Mouse (Mus musculus) myocyte (in vitro differentiated cells): Measurements from ENCODE around the gene Fhit.

Experiments
- E2F4 ChIP-seq: IDR thresholded peaks from one replicate; pipeline ENCODE4 v1.6.1; 2011; ENCODE audit warnings: mild to moderate bottlenecking, control low read depth, moderate library complexity; ENCODE audit not compliant: insufficient read depth
- MAX ChIP-seq: IDR thresholded peaks from one replicate; pipeline ENCODE4 v1.6.1; 2011; ENCODE audit warnings: low read depth, mild to moderate bottlenecking, control low read depth
- MYOD1 ChIP-seq, 3 experiments: IDR thresholded peaks; one replicate each; pipeline ENCODE4 v1.6.1; 2011; ENCODE audit warnings: control low read depth in 2 of 3, low read depth in 2 of 3, mild to moderate bottlenecking in 2 of 3, moderate library complexity in 1 of 3; ENCODE audit not compliant: insufficient read length in 2 of 3, control insufficient read depth in 1 of 3
- MYOG ChIP-seq, 3 experiments: IDR thresholded peaks; one replicate each; pipeline ENCODE4 v1.6.1; 2011; ENCODE audit warnings: control low read depth in 2 of 3, low read depth in 2 of 3, mild to moderate bottlenecking in 2 of 3; ENCODE audit not compliant: insufficient read length in 2 of 3, control insufficient read depth in 1 of 3, insufficient read depth in 1 of 3
- POLR2A ChIP-seq: IDR thresholded peaks from one replicate; pipeline ENCODE4 v1.6.1; 2011; ENCODE audit warnings: low read depth, mild to moderate bottlenecking, control low read depth, moderate library complexity; ENCODE audit not compliant: insufficient read length
- POLR2AphosphoS2 ChIP-seq: IDR thresholded peaks from one replicate; pipeline ENCODE4 v1.6.1; 2011; ENCODE audit warnings: low read depth, control low read depth; ENCODE audit not compliant: insufficient read length
- REST ChIP-seq: IDR thresholded peaks from one replicate; pipeline ENCODE4 v1.6.1; 2011; ENCODE audit warnings: mild to moderate bottlenecking, control low read depth, moderate library complexity; ENCODE audit not compliant: insufficient read depth, insufficient read length
- TCF12 ChIP-seq: IDR thresholded peaks from one replicate; pipeline ENCODE4 v1.6.1; 2011; ENCODE audit warnings: mild to moderate bottlenecking, control low read depth; ENCODE audit not compliant: poor library complexity, insufficient read depth, severe bottlenecking
- USF1 ChIP-seq: IDR thresholded peaks from one replicate; pipeline ENCODE4 v1.6.1; 2011; ENCODE audit warnings: low read depth, mild to moderate bottlenecking, control low read depth, moderate library complexity

DNA sequence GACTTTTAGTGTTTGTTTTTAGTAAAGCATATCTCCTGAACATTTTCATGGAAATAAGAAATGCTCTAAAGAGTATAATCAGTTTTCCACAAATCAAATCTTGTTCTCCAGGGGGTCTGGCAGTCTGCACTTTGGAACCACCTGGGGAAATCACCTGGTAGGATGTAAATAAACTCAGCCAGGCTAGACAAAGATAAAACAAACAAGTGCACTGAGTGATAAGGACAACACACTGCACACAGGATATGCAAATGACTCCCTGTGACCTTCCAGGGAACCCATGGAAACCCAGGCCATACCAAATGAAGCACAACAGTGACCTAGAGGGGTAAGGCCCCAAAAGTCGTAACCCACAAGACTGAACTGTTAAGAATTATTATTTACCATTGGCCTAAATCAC, 364.2 kb downstream of the Fhit start:
- no peak for TF ChIP-seq POLR2AphosphoS2
- TF ChIP-seq TCF12: no peak
- TF ChIP-seq POLR2A: no peak
- no peak for TF ChIP-seq USF1
- no peak for TF ChIP-seq REST
- TF ChIP-seq MAX: no peak
- no peak for TF ChIP-seq MYOG (IDR thresholded peaks at IDR 0.05; ENCODE audit: control insufficient read depth in 1 of 3, insufficient read depth in 1 of 3, insufficient read length in 2 of 3, low read depth in 2 of 3)
- TF ChIP-seq MYOD1 (IDR thresholded peaks at IDR 0.05; ENCODE audit: control insufficient read depth in 1 of 3, insufficient read length in 2 of 3, low read depth in 2 of 3): no peak
- no peak for TF ChIP-seq E2F4
